Mouse (Mus musculus): ENCODE results near the gene Stk36.

Stk36 gene

DNA sequence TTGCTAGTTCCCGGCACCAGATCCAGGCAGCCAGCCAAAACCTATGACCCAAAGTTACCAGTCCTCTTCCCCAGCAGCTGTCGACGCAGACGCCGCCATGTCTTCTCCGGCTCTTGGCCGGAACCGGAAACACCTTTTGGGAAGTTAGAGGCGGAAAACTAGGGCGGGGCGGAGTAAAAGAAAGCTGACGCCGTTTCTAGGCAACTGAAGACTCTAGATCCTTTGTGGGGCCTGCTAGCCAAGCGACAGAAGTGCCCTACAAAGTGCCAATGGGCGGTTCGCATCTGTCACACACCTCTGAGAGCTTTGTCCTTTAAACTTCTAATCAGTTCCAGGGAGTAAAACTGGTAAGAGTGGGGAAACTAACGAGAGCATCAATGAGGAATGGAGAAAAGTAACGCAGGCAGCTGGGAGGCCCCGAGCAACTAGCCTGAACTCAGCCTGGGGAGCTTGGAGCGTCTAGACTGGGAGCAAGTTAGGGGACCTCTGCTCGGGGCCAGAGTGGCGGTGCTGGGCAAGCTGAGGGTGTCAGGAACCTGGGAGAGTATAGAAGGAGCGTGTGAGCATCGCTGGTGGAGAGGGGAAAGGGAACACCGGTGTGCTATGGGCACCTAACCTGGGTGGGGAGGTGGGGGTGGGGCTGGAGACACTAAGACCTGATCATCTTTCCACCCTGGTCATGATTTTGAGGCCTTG, at the start of gene Stk36, which contains the start of gene Rnf25:
TSS of gene Stk36 (plus strand) at position 179 of the 696 bp plus-strand sequence.
TSS of gene Rnf25 (minus strand) at position 131 of the 696 bp plus-strand sequence.
- peak; percentile 72 to 82 for DNase-seq (ENCODE audit: low spot score in 2 of 2)

DNA sequence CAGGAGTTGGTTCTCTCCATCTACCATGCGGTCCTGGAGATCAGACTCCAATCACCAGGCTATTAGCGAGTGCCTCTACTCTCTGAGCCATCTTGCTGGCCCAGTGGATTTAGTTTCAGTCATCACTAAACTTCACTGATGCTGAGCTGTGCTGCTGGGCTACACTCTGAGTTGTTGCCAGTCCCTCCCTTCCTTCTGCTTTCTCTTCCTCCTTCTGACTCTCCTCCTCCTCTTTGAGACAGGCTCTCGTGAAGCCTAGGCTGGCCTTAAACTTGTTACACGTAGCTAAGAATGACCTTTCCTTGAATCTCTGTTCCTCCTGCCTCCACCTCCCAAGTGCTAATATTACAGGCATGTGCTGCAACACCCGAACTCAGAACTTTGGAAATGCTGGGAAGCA, 42.2 kb upstream of the Stk36 start:
- no peak for DNase-seq (ENCODE audit: low spot score in 2 of 2)

DNA sequence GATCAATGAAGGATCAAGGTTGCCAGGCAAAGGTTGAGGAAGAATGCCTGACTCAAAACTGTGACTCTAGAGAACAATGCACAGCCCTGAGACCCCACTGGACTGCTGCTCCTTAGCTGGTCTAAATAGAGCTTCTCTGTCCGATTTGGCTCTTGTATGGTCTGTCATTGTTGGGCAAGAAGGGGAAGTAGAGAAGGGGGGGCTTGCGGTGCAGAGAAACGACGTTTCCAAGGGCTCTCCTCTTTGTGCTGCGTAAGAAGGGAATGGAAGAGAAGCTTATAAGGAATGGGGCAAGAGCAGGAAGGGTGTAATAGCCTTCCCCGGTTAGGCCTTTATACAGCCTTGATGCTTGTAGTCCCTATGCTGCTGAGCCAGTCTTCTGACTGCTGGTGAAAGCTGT, 35.4 kb upstream of the Stk36 start:
- DNase-seq (ENCODE audit: low spot score in 2 of 2), result no peak

DNA sequence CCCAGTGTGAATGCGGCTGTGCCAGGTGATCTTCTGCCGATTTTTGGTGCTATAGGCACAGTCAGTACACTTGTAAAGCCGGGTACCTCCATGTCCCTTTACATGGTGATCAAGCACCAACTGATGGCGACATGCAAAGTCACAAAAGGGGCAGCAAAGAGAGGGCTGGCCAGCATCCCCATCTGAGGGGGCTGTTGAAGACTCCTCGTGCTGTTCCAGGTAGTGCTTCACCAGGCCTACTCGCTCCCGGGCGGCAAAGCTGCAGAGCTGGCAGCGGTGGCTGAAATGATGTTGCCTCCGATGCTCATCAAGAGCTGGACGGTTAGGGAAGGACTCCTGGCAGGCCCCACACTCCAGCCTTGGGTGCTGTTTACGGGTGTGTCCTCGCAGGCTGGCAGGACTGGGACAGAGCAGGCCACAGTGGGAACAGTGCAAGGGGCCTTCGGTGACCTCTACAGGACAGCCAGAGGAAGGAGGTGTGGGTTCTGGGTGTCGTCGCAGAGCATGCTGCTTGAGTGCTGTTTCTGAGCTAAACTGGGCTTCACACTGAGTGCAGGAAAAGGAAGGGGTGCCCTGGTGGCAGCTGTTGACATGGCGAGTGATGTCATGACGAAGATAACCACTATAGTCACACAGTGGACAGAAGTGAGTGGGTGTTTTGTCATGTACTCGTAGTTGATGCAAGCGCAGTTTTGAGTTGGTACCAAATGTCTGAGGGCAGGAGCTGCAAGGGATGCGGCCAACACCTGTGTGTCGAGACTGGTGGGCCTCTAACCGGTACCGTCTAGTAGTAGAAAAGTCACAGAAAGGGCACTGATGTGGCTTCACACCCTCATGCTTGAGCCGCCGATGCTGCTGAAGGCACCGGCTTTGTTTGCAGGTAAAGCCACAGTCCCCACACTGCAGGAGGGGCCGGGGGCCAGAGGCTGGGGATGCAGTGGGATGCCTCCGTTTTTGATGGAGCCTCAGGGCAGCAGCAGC, 31.2 kb upstream of the Stk36 start:
- DNase-seq (ENCODE audit: low spot score in 2 of 2), result no peak

DNA sequence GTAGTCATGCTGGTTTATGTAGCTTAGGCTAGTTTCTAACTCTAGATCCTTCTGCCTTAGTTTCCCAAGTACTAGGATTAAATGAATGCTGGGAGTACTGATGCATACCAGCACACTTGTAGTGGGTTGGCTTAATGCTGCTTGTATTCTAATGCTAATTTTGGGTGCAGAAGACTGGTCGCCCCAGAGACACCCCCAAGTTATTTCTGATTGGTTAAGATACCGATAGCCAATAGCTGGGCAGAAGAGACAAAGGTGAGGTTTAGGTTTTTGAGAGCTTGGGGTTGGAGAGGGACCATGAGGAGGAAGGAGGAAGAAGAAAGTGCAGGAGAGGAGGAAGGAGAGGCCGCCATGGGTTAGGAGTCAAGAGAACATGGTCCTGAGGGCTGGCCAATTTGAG, 18.6 kb upstream of the Stk36 start:
- DNase-seq (ENCODE audit: low spot score in 2 of 2), result no peak

DNA sequence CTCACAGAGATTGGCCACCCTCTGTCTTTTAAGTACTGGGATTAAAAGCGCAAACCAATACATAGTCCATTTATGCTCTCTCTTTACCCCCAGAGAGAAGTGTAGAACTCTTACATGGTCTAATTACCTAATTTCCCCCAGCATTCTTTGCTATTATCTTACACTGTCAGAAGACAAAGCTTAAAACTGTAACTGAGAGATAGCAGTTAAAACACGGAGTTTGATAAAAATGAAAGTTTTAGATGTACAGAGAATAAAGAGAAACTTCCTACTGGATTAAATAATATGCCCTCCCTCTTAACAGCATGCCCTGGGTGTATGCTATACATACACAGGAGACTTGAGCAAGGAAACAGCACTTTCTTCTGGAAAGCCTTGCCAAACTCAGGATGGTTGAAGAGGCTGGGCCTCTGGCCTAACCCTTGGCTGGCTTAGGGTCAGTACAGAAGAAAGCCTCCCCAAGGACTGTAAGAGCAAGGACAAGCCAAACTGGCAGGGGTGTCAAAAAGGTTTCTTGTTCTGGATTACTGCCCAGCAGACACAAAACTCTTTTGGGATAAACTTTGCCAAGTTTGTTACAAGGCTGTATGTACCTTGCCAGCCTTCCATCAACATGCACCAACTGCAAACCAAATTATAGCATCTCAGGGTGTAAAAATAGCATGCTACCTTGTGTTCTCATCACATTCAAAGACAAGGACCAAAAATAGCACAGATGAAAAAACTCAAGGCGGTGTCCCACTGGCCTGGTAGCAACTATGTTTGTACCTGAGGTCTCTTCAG, 16.4 kb upstream of the Stk36 start:
- DNase-seq (ENCODE audit: low spot score in 2 of 2), result no peak

DNA sequence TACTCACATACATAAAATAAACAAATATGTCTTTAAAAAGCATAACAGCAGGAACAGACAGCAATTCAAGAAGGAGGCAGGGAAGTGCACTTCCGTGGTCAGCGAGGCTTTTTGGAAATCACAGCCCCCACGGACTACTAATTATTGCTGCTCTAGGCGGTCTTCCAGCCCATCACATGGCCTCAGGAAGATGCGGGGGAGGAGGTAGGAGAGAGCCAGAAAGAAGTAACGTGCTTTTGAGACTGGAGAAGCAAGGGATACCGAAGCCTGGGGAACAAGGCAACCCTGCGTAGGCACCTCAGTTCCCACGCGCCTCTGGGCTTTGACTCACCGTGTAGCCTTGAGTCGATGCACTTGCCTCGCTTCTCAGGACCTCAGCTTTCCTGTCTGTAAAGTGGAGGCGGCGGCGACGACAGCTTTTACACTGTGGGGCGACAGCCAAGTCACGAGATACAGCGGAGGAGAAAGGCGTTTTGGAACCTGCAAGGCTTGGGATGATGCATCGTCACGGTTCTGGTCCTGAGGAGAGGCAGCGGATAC, 13.9 kb upstream of the Stk36 start:
- no peak for DNase-seq (ENCODE audit: low spot score in 2 of 2)

DNA sequence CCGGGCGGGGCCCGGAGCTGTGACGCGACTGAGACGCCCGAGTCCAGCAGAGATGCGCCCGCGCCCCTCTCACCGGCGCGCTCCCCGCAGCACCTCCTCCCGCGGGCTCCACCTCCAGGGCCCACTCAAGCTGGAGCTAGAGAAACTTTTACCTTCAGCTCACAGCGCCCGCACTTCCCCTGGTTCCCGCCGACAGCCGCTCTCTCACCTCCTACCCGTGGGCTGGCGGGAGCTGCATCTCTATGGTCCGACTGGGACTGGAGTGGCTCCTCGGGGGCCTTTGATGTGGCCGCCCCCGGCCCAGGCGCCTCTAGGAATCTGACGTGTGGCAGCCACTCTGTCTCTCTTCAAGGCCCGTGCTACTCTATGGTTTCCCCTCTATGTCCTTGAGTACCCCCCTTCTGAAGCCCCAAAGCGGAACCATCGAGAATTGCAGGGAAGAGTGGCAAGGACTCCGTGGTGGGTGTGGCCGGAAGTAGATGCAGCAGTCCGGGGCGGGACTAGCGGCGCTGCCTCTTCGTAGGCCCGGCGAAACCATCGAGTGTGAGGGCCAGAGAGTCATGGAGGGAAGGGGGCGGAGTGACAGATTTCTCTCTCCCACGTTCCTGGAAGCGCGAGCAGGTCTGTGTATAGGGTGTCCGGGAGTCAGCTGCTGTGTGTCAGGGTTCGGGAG, 13.3 kb upstream of the Stk36 start, which contains the start of the genes Zfp142 and Bcs1l:
TSS of gene Zfp142 (minus strand) at position 474 of the 673 bp plus-strand sequence.
TSS of gene Bcs1l (plus strand) at position 517 of the 673 bp plus-strand sequence.
- peak; percentile 98 to 99 for DNase-seq (ENCODE audit: low spot score in 2 of 2)

DNA sequence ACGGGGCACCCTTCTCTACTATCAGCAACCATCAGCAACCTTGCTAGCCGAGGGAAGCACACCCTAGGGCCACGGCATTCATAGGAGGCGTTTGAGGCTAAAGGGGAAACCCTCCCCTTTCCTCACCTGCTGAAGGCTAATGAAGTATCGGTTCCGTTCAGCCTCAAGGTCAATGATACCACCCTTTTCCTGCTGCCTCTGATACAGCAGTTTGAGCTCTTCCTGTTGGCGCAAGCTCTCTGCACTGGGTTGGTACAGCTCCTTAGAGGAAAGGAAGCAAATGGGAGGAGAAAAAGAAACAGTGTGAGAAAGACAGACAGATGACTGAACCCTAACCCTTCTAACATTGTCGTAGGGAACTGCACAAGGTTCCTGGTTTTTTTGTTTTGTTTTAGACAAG, 6.8 kb upstream of the Stk36 start:
- DNase-seq (ENCODE audit: low spot score in 2 of 2), result no peak

DNA sequence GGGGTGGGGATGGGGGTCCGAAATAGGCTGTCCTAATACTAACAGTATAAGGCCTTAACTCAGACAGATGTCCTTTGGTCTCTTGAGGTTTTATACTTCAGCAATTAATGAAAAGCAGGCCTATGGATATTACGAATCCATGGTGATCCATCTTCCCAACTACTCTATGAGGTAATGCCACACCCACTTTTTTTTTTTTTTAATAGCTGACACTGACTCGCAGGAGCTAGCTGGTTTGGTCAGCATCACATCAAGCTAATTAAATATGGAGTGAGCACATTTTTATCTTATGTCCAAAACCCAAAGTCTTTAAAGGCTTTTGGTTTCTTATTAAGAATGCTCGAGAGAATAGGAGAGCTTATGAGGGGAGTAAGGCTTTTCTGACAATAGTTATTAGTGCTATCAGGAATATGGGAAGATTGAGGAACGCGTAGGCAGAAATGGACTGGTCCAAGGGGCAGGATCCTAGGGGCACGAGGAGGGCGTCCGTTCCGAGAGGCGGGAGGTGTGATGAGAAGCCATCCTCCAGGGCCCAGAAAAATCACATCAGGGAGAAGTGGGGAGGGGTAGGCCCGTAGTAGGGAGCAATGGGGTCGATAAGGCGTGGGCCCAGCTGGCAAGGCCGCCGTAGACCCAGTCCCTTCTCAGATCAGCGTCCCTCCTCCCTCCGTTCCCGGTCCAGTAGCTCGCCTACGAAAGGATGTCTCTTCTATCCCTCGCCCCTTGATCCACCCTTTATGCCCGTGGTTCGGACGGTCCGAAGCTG, 561 bp upstream of the Stk36 start:
- no peak for DNase-seq (ENCODE audit: low spot score in 2 of 2)

DNA sequence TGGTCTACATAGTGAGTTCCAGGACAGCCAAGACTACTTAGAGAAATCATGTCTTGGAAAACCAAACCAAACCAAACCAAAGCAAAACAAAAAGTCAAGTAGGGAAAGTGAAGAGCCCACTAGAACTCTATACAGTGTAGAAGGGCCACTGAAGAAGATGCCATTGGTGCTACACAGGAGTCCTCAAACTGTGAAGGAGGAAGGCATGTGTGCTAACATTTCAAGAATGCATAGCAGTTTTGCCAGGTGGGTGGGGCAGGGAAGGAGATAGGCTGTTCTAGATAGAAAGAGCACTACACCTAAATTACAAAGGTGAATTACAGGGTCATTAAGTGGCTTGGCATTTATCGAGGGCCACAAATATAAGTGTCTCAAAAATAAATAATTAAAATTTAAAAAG, 22.9 kb downstream of the Stk36 start:
- no peak for DNase-seq (ENCODE audit: low spot score in 2 of 2)

DNA sequence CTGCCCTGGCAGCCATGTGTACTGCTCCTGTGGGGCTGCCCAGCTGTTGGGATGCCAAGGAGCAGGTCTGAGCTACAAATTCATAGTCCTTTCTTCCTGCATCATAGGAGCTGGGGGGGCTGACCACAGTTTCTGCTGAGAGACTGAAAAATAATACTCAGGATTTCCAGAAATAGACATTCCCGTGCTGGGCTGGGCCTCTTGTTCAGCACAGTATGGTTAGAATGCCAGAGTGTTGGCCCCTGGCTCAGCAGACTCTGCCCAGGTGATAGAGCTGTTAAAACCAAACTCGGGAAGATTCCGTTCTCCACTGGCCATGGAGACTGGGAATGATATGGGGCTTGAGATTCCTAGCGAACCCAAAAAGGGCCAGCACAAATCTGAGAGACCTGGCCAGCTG, 24.8 kb downstream of the Stk36 start:
- DNase-seq (ENCODE audit: low spot score in 2 of 2), result no peak

DNA sequence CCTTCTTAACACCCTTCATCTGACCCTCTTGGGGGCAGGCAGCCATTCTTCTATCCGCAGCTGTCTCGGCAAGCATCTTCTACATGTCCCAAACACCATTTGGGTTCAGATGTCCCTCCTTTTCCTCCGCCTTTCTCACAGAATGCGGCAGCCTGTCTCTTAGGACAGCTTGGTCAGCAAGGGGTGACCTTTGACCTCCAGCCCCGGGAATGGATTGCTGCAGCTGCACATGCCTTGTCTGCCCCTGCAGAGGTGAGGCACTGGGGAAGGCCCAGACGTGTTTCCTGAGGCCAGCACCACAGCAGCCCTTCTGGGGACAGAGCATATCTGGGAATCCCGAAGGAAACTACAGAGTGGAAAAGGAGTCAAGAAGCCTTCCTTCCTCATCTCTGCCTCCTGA, 26.8 kb downstream of the Stk36 start:
- DNase-seq (ENCODE audit: low spot score in 2 of 2), result no peak

DNA sequence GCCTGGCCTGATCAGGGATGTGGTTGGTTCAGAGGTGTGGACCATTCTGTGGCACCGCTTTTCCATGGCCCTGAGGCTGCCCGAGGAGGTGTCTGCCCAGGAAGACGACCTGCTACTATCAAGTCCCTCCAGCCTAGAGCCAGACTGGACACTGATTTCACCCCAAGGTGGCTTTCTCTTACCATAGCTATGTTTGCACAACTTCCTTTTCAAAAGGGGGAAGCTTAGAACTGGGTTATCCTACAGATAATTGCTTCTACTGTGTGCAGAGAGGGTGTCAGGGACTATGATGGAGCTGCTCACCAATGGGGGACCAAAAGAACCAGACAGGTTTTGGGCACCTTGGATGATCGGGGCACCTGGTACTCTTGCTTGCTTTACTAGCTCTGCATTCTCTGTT, 31.5 kb downstream of the Stk36 start:
- DNase-seq (ENCODE audit: low spot score in 2 of 2), result no peak

DNA sequence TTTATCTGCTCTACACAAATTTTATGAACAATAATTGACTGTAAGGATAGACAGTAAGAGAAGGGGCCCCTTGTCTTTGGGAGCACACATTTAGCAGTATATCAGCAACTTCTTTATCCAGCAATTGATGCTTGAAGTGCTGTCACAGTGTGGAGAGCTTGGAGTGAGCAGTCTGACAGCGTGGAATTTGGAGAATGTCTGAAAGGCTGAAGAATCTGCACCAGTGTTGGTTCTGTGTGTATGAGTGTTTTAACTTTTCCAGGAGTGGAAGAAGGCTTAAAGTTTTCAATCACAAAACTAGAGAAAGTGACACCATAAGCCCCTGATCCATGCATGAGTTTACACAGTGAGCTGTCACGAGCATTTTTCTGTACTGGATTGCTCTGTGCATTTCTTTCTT, 42.3 kb downstream of the Stk36 start:
- no peak for DNase-seq (ENCODE audit: low spot score in 2 of 2)

DNA sequence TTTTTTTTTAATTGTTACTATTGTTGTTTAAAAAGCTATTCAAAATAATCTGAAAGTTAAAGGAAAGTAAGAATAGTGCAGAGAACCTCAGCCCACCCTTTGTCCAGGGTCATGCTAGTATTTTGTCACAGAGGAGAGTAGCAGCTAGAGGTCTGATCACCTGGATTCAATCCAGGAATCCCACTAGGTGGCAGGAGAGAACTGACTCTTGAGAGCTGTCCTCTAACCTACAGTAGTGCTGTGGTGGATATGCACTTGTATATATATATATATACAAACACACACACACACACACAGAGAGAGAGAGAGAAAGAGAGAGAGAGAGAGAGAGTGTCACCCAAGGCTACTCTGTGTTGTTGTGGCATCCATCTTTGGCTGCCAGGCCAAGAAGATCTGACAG, 42.7 kb downstream of the Stk36 start:
- DNase-seq (ENCODE audit: low spot score in 2 of 2), result no peak

DNA sequence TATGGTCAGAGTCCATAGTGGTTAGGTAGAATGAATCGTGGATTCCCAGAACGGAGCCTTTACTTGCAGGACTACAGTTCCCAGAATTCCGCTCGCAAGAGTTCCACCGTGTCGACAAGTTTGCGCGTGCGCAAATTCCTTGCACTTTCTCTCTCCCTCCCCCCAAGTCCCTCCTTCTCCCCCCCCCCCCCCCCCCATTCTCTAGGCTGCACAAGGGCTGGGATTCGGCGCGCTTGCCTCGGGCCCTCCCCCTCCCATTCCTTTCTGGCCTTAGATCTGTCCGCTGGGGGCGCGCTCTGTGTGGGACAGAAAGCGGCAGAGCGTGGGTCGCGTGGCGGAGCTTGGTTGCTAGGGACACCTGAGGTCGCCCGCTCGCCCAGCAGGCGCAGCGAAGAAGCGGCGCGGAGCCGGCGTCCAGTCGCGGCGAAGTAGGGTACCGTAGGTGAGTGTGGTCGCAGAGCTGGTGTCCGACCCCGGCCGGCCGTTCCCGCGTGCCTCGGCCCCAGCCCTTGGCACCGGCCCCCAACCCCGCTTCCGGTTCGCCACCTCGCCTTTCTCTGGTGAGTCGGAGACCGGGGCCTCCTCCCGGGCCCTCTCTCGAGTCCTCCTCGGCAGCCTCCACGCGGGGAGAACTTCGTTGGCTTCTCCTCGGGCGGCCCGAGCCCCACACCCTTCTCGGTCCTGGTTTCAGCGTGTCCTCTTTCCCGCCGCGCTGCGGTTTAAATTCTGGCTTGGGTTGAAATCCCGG, 60.4 kb downstream of the Stk36 start, which contains the start of gene Ttll4:
TSS of gene Ttll4 (plus strand) at position 298 of the 748 bp plus-strand sequence.
- DNase-seq (ENCODE audit: low spot score in 2 of 2), result peak; percentile 88 to 94

DNA sequence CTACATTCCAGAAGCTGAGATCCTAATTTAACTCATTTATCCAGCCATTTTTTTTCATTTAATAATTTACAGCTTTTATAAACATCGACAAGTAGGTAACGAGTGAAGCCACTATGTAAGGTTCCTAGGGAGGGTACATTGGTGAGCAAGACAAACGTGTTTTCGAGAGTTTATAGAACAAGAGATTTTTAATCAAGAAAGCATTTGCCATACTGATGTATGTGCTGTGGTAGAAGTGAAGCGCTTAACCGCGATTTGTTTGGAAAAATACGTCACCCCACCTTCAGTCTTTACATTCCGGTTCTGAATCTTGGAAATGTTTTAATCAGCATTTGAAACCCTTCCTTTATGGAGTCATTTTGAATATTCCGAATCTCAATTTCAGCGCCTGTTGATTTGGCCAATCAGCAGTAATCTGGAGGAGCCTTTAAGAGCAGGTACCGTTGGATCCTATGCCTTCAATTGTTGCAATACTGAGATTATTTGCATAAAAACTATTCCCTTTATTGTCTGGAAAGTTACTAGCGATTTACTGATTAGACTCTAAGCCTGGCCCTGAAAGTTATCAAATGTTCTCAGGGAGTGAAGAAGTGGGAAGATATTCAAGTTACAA, 61.1 kb downstream of the Stk36 start:
- no peak for DNase-seq (ENCODE audit: low spot score in 2 of 2)

DNA sequence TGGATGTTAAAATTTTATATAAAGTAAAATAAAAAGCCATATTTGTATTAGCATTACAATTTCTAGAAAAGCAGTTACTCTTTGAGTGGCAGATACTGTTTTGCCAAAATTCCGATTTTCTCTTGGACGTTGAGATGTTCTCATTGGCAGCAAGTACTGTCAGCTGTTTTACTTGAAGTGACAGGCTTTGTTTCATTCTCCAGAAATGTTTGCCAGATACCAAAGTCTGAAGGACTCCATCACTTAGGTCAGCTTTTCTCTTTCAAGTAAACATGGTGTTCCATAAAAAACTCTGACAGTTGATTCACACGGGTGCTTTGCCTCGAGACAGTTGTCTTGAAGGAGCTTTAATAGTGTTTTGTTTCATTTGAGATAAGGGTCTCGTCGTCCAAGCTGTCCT, 63.9 kb downstream of the Stk36 start:
- no peak for DNase-seq (ENCODE audit: low spot score in 2 of 2)
